Mouse (Mus musculus) activated CD4-positive, CD25-positive, alpha-beta regulatory T cell, adult 4 months (primary cell): Measurements from ENCODE around the gene Ergic3. TPM values are rescaled to one million over a fixed set of nuclear protein-coding genes. Genes with fewer than 3 reads are reported as not detected.

Experiments used
- ATAC-seq: one replicate; pipeline ENCODE4 v1.8.0; 2017
- polyA plus RNA-seq, 2 experiments: library from polyadenylated mRNA; unstranded; fragments of 100-300 nt; shearing (Covaris generic); gene quantifications; one replicate each; pipeline ENCODE4 v1.2.1; 2017

The Ergic3 gene
- 100 to 1,000 TPM; 113 to 142 TPM for polyA plus RNA-seq

DNA sequence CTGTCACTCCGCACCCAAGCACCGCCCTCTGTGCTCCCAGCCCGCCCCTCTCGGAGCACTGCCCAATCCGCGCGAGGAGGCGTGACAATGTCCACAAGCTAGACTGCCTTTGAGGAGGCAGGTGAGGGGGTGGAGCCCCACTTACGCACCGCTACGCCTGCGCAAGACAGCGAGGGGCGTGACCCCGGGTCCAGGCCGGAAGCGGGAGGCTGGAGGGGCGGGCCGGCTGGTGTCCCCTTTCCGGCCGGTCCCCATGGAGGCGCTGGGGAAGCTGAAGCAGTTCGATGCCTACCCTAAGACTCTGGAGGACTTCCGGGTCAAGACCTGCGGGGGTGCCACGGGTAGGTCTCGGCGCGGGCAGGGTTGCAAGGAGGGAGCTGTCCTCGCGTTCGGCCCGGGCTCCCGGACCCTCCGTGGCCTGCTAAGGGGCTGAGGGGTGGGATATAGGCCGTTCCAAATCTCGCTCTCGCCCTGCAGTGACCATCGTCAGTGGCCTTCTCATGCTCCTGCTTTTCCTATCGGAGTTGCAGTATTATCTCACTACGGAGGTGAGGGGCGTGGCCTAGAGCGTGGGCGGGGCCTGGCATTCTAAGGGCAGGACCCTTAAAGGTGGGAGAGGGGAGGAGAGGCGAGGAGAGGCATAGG, at the start of gene Ergic3, which contains the start of gene 6430550D23Rik:
TSS of gene Ergic3 (plus strand) at position 158 of the 645 bp plus-strand sequence.
TSS of gene 6430550D23Rik (minus strand) at position 90 of the 645 bp plus-strand sequence.
- peak; percentile 99 for ATAC-seq

DNA sequence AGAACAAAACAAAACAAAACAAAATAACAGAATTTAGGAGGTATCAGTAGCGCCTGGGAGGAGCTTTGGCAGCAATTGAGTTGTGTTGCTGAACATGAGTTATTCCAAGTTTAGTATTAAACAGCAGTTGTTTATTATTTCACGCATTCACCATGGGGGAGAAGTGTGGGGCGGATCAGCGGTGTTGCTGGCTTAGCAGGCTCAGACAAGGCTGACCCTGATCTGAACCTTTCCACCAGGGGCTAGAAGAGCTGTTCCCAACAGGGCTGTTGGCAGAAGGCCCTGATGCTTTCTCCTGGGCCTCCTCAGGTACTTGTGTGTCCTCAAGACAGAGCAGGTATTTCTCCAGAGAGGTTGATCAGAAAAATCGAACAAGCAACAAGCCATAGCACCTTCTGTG, 47.9 kb upstream of the Ergic3 start:
- no peak for ATAC-seq

DNA sequence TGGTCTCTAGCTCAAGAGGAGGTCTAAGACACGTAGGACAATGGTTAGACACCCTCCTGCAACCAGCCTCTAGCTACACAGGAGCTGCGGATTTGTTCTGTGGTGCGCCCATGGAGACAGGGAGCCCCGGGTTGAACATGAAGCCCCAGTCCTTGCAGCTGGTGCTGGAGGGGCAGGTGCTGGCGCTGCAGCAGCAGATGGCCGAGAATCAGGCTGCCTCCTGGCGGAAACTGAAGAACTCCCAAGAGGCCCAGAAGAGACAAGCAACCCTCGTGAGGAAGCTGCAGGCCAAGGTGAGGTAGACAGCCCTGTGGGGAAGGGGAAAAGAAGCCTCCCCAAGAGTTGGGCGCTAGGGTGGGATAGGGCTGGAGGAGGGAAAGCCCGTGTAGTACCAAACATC, 46.0 kb upstream of the Ergic3 start:
- ATAC-seq, result no peak

DNA sequence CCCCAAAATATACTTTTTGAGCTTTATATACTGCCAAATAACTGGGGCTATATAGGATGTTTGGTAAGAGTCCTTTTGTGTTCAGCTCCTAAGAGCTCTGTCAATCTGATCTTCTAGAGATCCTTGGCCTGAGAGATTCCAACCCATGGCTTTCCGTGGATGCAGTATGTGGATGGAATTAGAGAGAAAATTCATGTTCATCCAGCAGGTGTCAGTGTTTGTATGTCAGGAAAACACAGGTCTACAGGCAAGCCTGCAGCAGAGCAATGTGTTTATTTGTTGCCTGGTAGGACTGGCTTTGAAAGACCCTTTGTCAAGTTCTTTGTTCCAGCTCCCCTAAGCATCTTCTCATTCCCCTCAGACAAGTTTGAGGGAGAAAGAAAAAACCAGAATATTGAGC, 44.9 kb upstream of the Ergic3 start:
- no peak for ATAC-seq

DNA sequence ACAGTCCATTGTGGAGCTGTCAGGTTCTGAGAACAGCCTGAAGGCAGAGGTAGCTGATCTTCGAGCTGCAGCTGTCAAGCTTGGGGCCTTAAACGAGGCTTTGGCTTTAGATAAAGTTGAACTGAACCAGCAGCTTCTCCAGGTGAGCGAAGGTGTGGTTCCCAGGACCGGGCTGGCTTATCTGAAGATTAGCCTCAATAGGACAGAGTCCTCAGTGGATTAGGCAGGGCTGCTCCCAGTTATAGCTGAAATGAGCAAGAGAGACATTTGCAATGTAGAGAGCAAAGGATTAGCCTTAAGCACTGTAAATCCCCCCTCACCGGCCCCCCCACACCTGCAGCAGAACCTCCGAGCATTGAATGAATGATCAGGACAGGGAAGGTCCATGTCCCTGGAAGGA, 34.5 kb upstream of the Ergic3 start:
- no peak for ATAC-seq

- no peak for ATAC-seq
Observed at GRCm38 (mm10) chr2:155974087-155974731, 33.6 kb upstream of the Ergic3 start.

DNA sequence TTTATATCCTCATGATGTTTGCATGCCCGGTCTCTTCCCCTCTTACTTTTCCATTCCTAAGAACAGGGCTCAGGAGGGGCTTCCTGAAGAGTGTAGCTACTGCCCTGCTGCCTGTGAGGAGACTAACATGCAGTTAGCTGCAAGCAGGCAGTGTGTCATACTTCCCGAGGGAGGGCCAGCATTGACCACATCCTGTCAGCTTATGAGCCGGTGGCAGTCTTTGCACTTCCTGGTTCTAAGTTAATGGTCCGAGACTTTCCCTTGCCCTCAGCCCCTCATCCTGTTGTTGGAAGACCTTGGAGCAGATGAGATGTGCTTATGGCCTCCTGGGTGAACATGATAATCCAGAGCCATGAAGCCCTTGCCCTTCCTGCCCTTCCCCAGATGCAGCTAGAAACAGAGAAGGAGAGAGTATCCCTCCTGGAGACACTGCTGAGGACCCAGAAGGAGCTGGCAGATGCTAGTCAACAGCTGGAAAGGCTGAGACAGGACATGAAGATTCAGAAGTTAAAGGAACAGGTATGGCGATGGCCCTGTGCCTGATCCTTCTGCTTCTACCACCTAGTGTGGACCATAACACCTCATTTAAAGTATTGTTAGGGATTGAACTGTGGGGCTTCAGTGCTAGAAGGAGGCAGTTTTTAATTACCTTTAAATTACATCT, 28.4 kb upstream of the Ergic3 start:
- ATAC-seq, result peak; percentile 98

DNA sequence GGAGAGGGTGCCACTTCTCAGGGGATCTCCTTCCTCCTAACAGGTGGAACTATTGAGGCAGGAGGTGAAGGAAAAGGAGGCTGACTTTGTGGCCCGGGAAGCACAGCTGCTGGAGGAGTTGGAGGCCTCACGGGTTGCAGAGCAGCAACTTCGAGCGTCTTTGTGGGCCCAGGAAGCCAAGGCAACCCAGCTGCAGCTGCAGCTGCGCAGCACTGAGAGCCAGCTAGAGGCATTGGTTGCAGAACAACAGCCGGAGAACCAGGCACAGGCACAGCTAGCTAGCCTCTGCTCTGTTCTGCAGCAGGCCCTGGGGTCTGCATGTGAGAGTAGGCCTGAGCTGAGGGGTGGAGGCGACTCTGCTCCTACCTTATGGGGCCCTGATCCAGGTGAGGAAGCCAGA, 22.1 kb upstream of the Ergic3 start:
- no peak for ATAC-seq

DNA sequence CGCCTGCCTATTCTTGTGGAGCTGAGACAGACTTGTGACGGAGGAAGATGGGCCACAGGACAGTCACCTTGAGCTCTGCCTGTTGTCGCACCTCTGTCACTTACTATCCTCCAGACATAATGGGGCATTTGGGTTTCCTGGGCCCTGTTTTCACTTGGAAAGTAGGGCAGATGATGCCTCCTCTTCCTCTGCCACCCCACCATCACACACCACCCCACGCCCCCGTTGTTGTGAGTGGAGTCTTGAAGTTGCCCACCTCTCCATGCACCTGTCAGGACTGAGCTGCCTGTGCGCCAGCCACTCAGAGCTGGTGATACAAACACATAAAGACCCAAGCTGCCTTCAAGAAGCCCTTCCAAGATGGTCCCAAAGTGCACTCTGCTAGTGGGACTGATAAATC, 20.7 kb upstream of the Ergic3 start:
- ATAC-seq, result no peak

- ATAC-seq, result no peak
Observed at GRCm38 (mm10) chr2:155989085-155989484, 18.8 kb upstream of the Ergic3 start.

DNA sequence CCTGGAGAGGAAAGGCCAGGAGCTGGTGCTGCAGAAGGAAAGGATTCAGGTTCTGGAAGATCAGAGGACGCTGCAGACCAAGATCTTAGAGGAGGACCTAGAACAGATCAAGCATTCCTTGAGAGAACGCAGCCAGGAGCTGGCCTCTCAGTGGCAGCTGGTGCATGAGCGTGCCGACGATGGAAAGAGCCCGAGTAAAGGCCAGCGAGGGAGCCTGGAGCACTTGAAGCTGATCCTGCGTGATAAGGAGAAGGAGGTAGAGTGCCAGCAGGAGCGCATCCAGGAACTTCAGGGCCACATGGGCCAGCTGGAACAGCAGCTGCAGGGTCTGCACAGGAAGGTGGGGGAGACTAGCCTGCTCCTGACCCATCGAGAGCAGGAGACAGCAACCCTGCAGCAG, 16.7 kb upstream of the Ergic3 start:
- ATAC-seq, result no peak

GRCm38 (mm10) chr2:155991863-155992321, 16.0 kb upstream of the Ergic3 start:
- no peak for ATAC-seq

- ATAC-seq, result no peak
Observed at GRCm38 (mm10) chr2:156005393-156005792, 2.5 kb upstream of the Ergic3 start.

DNA sequence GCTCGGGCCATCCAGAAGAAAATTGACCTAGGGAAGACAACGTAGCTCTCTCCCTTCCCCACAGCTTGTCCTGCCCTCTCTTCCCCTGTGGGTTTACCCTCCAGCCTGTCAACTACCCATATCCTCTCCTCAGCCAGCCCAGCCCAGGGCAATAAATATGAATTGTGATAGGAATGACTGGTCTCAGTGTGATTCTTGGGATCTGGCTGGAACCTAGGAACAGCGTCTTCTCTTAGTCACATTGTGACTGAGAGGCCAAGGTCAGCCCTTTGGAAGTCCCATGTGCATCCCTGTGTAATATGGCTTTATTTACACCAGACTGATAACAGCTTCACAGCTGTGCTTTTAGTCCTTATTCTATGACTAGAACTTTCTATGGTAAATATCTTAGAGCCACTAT, 10.3 kb downstream of the Ergic3 start:
- ATAC-seq, result no peak

GRCm38 (mm10) chr2:156021219-156021618, 13.4 kb downstream of the Ergic3 start:
- no peak for ATAC-seq

GRCm38 (mm10) chr2:156021765-156022164, 13.9 kb downstream of the Ergic3 start:
- no peak for ATAC-seq

GRCm38 (mm10) chr2:156025482-156025881, 17.6 kb downstream of the Ergic3 start:
- no peak for ATAC-seq

GRCm38 (mm10) chr2:156039390-156039789, 31.5 kb downstream of the Ergic3 start:
- no peak for ATAC-seq

DNA sequence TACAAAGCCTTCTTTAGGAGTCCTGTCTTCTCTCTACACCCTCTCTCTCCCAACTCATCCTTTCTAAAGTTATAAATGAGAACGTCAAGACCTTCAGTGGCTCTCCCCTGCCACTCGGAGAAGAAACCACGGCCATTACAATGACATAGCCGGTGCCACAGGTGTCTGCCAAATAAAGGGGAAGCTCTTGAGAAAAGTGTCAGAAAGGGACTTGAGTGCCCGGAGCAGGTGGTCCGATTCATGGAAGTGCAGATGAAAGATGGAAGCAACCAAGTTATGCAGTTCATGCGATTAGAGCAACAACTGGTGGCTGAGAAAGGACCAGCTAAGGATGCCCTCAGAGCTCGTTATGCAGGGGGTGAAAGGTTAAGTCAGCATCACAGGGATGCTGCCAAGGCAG, 35.1 kb downstream of the Ergic3 start:
- no peak for ATAC-seq

GRCm38 (mm10) chr2:156047929-156048328, 40.1 kb downstream of the Ergic3 start:
- ATAC-seq, result no peak

DNA sequence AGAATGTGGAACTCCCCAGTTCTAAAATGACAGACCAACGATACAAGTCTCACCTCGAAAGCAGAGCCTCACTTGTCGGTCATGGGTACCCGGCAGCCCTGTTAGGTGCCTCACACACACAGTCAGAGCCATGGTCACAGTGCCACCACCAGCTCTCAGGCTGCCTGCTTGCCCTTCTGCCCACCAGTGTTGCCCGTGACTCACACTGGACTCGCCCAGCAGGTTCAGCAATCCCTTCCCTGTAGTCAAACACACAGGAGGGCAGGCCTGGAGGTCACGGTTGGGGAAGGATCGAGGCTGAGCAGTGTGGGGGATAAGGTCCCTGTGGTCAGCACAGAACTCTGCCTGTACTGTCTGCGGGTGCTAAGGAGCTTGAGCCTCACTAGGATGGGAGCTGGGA, 45.0 kb downstream of the Ergic3 start, which contains the start of gene Fer1l4:
TSS of gene Fer1l4 (minus strand) at position 132 of the 400 bp plus-strand sequence.
- no peak for ATAC-seq

DNA sequence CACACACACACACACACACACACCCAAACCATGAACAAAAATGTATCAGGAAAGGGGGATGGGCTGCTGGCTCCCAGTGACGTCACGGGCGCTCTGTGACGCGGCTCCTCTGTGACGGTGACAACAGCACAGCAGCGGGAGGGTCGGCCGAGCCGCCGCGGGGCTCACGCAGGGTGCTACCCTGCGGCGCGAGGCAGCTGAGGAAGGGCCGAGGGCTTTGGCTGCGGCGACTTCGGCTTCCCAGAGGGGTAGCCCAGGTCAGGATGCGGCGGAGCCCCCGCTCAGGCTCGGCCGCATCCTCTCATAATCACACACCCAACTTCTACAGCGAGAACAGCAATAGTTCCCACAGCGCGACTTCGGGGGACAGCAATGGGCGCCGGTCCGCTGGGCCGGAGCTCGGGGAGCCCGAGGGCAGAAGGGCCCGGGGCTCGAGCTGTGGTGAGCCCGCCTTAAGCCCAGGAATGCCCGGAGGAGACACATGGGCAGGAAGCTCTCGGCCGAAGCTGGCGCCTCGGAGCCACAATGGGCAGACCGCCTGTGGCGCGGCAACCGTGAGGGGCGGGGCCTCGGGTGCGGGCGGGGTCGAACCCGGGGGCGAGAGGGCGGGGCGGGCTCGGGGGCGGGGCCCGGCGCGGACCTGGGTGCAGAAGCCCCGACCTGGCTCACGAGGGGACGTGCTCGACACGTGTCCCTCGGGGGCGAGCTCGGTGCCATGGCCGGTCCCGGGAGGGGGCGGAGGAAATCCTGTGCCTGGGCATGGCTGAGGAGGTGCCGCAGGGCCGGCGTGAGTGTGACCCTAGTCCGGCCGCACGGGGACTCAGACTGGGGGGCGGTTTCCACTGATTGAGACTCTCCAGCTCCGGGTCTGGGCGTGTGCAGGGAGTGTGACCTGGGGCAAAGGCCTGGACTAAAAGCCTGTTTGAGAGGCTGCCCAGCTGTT, 57.5 kb downstream of the Ergic3 start, which contains the start of gene Spag4:
TSS of gene Spag4 (plus strand) at position 77 of the 943 bp plus-strand sequence.
- peak; percentile 74 for ATAC-seq
